Comparison of ENCODE assay signal across 8 mouse cellular contexts in genomic region chr8:11279296-11279826, GRCm38 (mm10). TPM values are rescaled to one million over a fixed set of nuclear protein-coding genes. Genes with fewer than 3 reads are reported as not detected.
DNase-seq lines count a peak whose midpoint lies in the region; ATAC-seq lines count a peak whose summit lies in the region.

No protein-coding gene starts in this region.

- no peak overlapping the region for H3K9ac ChIP-seq in embryonic facial prominence, embryonic 13.5 days
- H3K9ac ChIP-seq in hindbrain, embryonic 12.5 days, result no peak overlapping the region
- no peak overlapping the region for H3K9ac ChIP-seq in limb, embryonic 15.5 days

- H3K4me2 ChIP-seq in embryonic facial prominence, embryonic 13.5 days, result peak overlapping the region; percentile 26; the same call in 1 of the 2 replicates
- peak overlapping the region; percentile 17; the same call in 1 of the 2 replicates for H3K4me2 ChIP-seq in hindbrain, embryonic 12.5 days (replicated peaks)
- H3K4me2 ChIP-seq in limb, embryonic 15.5 days, result peak overlapping the region; percentile 15; the same call in 1 of the 2 replicates

- H3K27me3 ChIP-seq in embryonic facial prominence, embryonic 13.5 days, result no peaks in the 10 kb centered on the region
- H3K27me3 ChIP-seq in hindbrain, embryonic 12.5 days, result peaks cover 4% of the 10 kb centered on the region; the same call in 1 of the 2 replicates
- H3K27me3 ChIP-seq in limb, embryonic 15.5 days, result no peaks in the 10 kb centered on the region

- no peaks in the 10 kb centered on the region for H3K9me3 ChIP-seq in embryonic facial prominence, embryonic 13.5 days
- H3K9me3 ChIP-seq in hindbrain, embryonic 12.5 days (replicated peaks), result no peaks in the 10 kb centered on the region
- no peaks in the 10 kb centered on the region for H3K9me3 ChIP-seq in limb, embryonic 15.5 days

- H3K27ac ChIP-seq in embryonic facial prominence, embryonic 13.5 days, result no peak overlapping the region
- H3K27ac ChIP-seq in hindbrain, embryonic 12.5 days, result no peak overlapping the region
- no peak overlapping the region for H3K27ac ChIP-seq in limb, embryonic 15.5 days

- DNase-seq in adrenal gland, adult 2 months, result peak; percentile 81
- DNase-seq in adrenal gland, adult 18-20 months (ENCODE audit: low spot score in 2 of 2), result no peak
- DNase-seq in urinary bladder, postnatal 25 days (ENCODE audit: low spot score), result no peak
- no peak for DNase-seq in frontal cortex, postnatal 25 days (ENCODE audit: low spot score in 2 of 2)
- no peak for DNase-seq in layer of hippocampus, adult 18-20 months (ENCODE audit: low spot score in 2 of 2)

- ATAC-seq in embryonic facial prominence, embryonic 13.5 days (ENCODE audit: insufficient number of reproducible peaks, insufficient read depth, low FRiP score, low TSS enrichment, low read depth), result no peak
- no peak for ATAC-seq in hindbrain, embryonic 12.5 days (ENCODE audit: low FRiP score)
- ATAC-seq in limb, embryonic 15.5 days (ENCODE audit: insufficient number of reproducible peaks, low FRiP score, low TSS enrichment, low read depth), result peak; percentile 11; the same call in 1 of the 2 replicates

- peaks cover 5% of the 10 kb centered on the region; the same call in 1 of the 2 replicates for H3K36me3 ChIP-seq in embryonic facial prominence, embryonic 13.5 days
- no peaks in the 10 kb centered on the region for H3K36me3 ChIP-seq in hindbrain, embryonic 12.5 days
- H3K36me3 ChIP-seq in limb, embryonic 15.5 days, result no peaks in the 10 kb centered on the region

- peaks cover 68% of the 10 kb centered on the region for H3K4me1 ChIP-seq in embryonic facial prominence, embryonic 13.5 days
- peaks cover 35% of the 10 kb centered on the region for H3K4me1 ChIP-seq in hindbrain, embryonic 12.5 days
- peaks cover 56% of the 10 kb centered on the region for H3K4me1 ChIP-seq in limb, embryonic 15.5 days

- 41% methylated on average over 20 of the region's 20 CpGs for whole genome bisulfite sequencing in embryonic facial prominence, embryonic 13.5 days
- WGBS in hindbrain, embryonic 12.5 days, result 55% methylated on average over 20 of the region's 20 CpGs
- WGBS in limb, embryonic 15.5 days, result 41% methylated on average over 20 of the region's 20 CpGs

- H3K4me3 ChIP-seq in embryonic facial prominence, embryonic 13.5 days, result no peak overlapping the region
- H3K4me3 ChIP-seq in hindbrain, embryonic 12.5 days, result no peak overlapping the region
- no peak overlapping the region for H3K4me3 ChIP-seq in limb, embryonic 15.5 days

RNA-seq across cellular contexts. Expression of gene Col4a2, which starts 33.2 kb away (rescaled TPM):
- 100 to 1,000 TPM; 127 to 193 TPM for total RNA-seq in adrenal gland, adult 2 months (2021)
- polyA plus RNA-seq in adrenal gland, adult 2 months (2012; rRNA removed), result 114 and 115 TPM in 2 replicates
- 100 to 1,000 TPM; 131 to 150 TPM for total RNA-seq in adrenal gland, adult 18-20 months (2021)
- 58.8 and 62.0 TPM in 2 replicates for polyA plus RNA-seq in embryonic facial prominence, embryonic 13.5 days (2015; fragmentation: Nextera tagmentation; extraction: Ambion mirVana)
- 74.6 and 82.2 TPM in 2 replicates for polyA plus RNA-seq in hindbrain, embryonic 12.5 days (2016; fragmentation: Nextera tagmentation; extraction: Ambion mirVana)
- 77.4 and 83.3 TPM in 2 replicates for polyA plus RNA-seq in limb, embryonic 15.5 days (2015; fragmentation: Nextera tagmentation; extraction: Ambion mirVana)
- total RNA-seq in layer of hippocampus, adult 18-20 months (2021), result 10 to 100 TPM; 39.6 to 42.9 TPM

RNA-seq across cellular contexts. Expression of gene Col4a1, which starts 33.3 kb away (rescaled TPM):
- total RNA-seq in adrenal gland, adult 2 months (2021), result 100 to 1,000 TPM; 260 to 455 TPM
- 293 and 303 TPM in 2 replicates for polyA plus RNA-seq in adrenal gland, adult 2 months (2012; rRNA removed)
- total RNA-seq in adrenal gland, adult 18-20 months (2021), result 100 to 1,000 TPM; 250 to 364 TPM
- polyA plus RNA-seq in embryonic facial prominence, embryonic 13.5 days (2015; fragmentation: Nextera tagmentation; extraction: Ambion mirVana), result 121 and 137 TPM in 2 replicates
- 157 TPM in 2 replicates for polyA plus RNA-seq in hindbrain, embryonic 12.5 days (2016; fragmentation: Nextera tagmentation; extraction: Ambion mirVana)
- polyA plus RNA-seq in limb, embryonic 15.5 days (2015; fragmentation: Nextera tagmentation; extraction: Ambion mirVana), result 172 and 209 TPM in 2 replicates
- 10 to 100 TPM; 33.4 to 43.0 TPM for total RNA-seq in layer of hippocampus, adult 18-20 months (2021)
